Mouse (Mus musculus): ENCODE measurements around the gene Apoh.

GRCm38 (mm10) chr11:108301036-108301435 is 42.1 kb upstream of the Apoh start:
- no peak for TF ChIP-seq POLR2A (IDR thresholded peaks at IDR 0.05; ENCODE audit: borderline replicate concordance, extremely low read depth, low read depth, low read length)
- no peak for TF ChIP-seq CTCF (IDR thresholded peaks at IDR 0.05; ENCODE audit: insufficient read depth, low read length)
